Mouse (Mus musculus) MEL (cell line): ENCODE measurements at regions not wholly inside any gene's neighbourhood (a gene's known extent, or its start where the extent isn't known, plus 50 kb on each side); places are given as distances from the start of the nearest gene placed in this dataset.

Source experiments
- DNase-seq: peaks from one replicate; pipeline ENCODE4 v3.0.0; 2011; ENCODE audit warnings: low read depth, low spot score
- H3K27ac ChIP-seq: 2 replicates; pipeline ENCODE4 v1.5.1; 2012; ENCODE audit warnings: low read depth, mild to moderate bottlenecking, control low read depth, low read length, moderate library complexity; ENCODE audit not compliant: control insufficient read depth
- H3K27me3 ChIP-seq, 2 experiments: fragments of 150-350 bp in 1 of 2; sonication (generic) in 1 of 2; 2 replicates each; pipeline ENCODE4 v1.6.1; 2012; ENCODE audit warnings: low read length in 2 of 2, mild to moderate bottlenecking in 2 of 2, improper control_type of control experiment in 1 of 2, moderate library complexity in 1 of 2; ENCODE audit not compliant: insufficient read depth in 2 of 2, control insufficient read depth in 1 of 2
- H3K36me3 ChIP-seq, 2 experiments: 2 replicates each; pipeline ENCODE4 v1.6.1; 2012 to 2014; ENCODE audit warnings: low read length in 2 of 2, improper control_type of control experiment in 1 of 2, inconsistent platforms in 1 of 2, mild to moderate bottlenecking in 1 of 2; ENCODE audit not compliant: insufficient read depth in 2 of 2, control insufficient read depth in 1 of 2
- H3K4me1 ChIP-seq, 2 experiments: fragments of 150-350 bp in 1 of 2; sonication (generic) in 1 of 2; 2 replicates each; pipeline ENCODE4 v1.6.1; 2012; ENCODE audit warnings: low read length in 2 of 2, improper control_type of control experiment in 1 of 2, mild to moderate bottlenecking in 1 of 2; ENCODE audit not compliant: insufficient read depth in 2 of 2, control insufficient read depth in 1 of 2
- H3K4me3 ChIP-seq, 2 experiments: fragments of 150-350 bp in 1 of 2; sonication (generic) in 1 of 2; 2 replicates each; pipeline ENCODE4 v1.5.1; 2012; ENCODE audit warnings: low read depth in 2 of 2, low read length in 2 of 2, mild to moderate bottlenecking in 2 of 2, moderate library complexity in 2 of 2, control low read depth in 1 of 2, improper control_type of control experiment in 1 of 2; ENCODE audit not compliant: control insufficient read depth in 1 of 2, insufficient read depth in 1 of 2
- H3K79me2 ChIP-seq: 2 replicates; pipeline ENCODE4 v1.6.1; 2012; ENCODE audit warnings: mild to moderate bottlenecking, low read length, moderate library complexity; ENCODE audit not compliant: control insufficient read depth, poor library complexity, insufficient read depth
- H3K9ac ChIP-seq: 2 replicates; pipeline ENCODE4 v1.6.1; 2012; ENCODE audit warnings: low read depth, mild to moderate bottlenecking, control low read depth, low read length, moderate library complexity; ENCODE audit not compliant: control insufficient read depth, poor library complexity, severe bottlenecking
- H3K9me3 ChIP-seq: fragments of 150-350 bp; sonication (generic); replicated peaks from 2 replicates; pipeline ENCODE4 v1.6.1; 2012; ENCODE audit warnings: mild to moderate bottlenecking, low read length, improper control_type of control experiment, moderate library complexity; ENCODE audit not compliant: insufficient read depth
- E2F4 ChIP-seq: IDR thresholded peaks from 2 replicates; pipeline ENCODE4 v1.6.1; 2011; ENCODE audit warnings: low read depth, low read length, improper control_type of control experiment, borderline replicate concordance
- EP300 ChIP-seq, 2 experiments: IDR thresholded peaks; 2 replicates each; pipeline ENCODE4 v1.6.1; 2011; ENCODE audit warnings: improper control_type of control experiment in 2 of 2, low read length in 2 of 2, low read depth in 1 of 2, mild to moderate bottlenecking in 1 of 2
- GATA1 ChIP-seq: IDR thresholded peaks from 2 replicates; pipeline ENCODE4 v1.6.1; 2011; ENCODE audit warnings: low read depth, low read length, improper control_type of control experiment
- MAZ ChIP-seq: IDR thresholded peaks from 2 replicates; pipeline ENCODE4 v1.6.1; 2012; ENCODE audit warnings: low read depth, mild to moderate bottlenecking, inconsistent platforms, low read length, improper control_type of control experiment
- MYC ChIP-seq: IDR thresholded peaks from 2 replicates; pipeline ENCODE4 v1.6.1; 2011; ENCODE audit warnings: low read depth, mild to moderate bottlenecking, low read length, improper control_type of control experiment, moderate library complexity
- NELFE ChIP-seq: IDR thresholded peaks from 2 replicates; pipeline ENCODE4 v1.6.1; 2011; ENCODE audit warnings: low read depth, low read length, improper control_type of control experiment
- POLR2A ChIP-seq, 2 experiments: IDR thresholded peaks; 2 replicates each; pipeline ENCODE4 v1.6.1; 2011 to 2012; ENCODE audit warnings: low read length in 2 of 2, mild to moderate bottlenecking in 2 of 2, control low read depth in 1 of 2, improper control_type of control experiment in 1 of 2, low read depth in 1 of 2, moderate library complexity in 1 of 2; ENCODE audit not compliant: control insufficient read depth in 1 of 2, insufficient read depth in 1 of 2, poor library complexity in 1 of 2
- RCOR1 ChIP-seq: IDR thresholded peaks from 2 replicates; pipeline ENCODE4 v1.6.1; 2012; ENCODE audit warnings: low read depth, mild to moderate bottlenecking, inconsistent platforms, low read length, improper control_type of control experiment
- TAL1 ChIP-seq: IDR thresholded peaks from 2 replicates; pipeline ENCODE4 v1.6.1; 2012; ENCODE audit warnings: mild to moderate bottlenecking, inconsistent platforms, low read length, moderate library complexity, mixed read lengths
- ZNF384 ChIP-seq: IDR thresholded peaks from 2 replicates; pipeline ENCODE4 v1.6.1; 2012; ENCODE audit warnings: low read depth, mild to moderate bottlenecking, inconsistent platforms, low read length, improper control_type of control experiment

DNA sequence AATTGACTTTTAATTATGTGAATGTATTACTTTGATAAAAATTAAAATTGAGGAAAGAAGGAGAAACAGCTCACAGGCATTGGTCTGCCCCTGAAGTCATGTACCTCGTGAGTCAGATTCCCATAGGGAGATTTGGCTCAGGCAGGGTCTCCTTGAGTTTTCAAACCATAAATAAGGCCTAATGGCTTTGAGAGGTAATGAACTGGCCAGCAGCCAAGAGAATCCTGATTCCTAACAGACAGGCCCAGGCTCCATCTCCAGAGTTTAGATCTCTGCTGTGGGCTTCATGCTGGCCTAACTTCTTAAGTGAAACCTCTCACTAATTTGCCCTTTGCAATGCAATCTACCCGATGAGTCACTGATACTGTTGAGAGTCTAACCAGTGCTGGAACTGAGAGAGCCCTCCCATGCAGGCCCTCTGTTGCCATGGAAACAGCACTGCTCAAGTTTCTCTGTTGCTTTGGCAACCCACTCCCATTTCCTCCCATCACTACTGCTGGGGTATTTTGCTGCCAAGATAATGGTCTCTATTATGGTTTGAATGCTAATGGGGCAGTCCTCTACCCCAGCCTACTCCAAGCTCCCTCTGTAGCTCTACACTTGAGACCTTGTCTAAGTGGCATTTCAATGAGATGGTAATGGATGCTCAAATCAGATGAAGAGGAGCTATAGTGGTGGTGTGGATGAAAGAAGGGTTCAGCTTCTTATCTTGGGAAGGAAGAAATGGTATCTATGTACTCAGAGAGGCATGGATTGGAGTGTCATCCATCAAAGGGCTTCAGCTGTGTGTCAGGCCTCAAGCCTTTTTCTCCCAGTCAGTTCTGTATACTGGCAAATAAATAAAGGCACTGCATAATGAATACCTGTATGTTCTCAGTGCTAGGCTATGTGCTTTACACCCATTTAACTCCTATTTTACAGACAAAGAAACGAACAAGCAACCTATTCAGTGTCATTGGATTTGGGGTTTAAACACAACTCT is 190.5 kb downstream of the Abcc12 start:
- Histone ChIP-seq H3K9ac (no peak overlapping the region), H3K27ac (no peak overlapping the region), H3K79me2 (no peaks in the 10 kb centered on the region), H3K4me1 (no peaks in the 10 kb centered on the region), H3K36me3 (no peaks in the 10 kb centered on the region)
- no peak for TF ChIP-seq NELFE
- no peak for TF ChIP-seq POLR2A (IDR thresholded peaks at IDR 0.05; ENCODE audit: control insufficient read depth in 1 of 2, insufficient read depth in 1 of 2, low read depth in 1 of 2, low read length in 2 of 2, poor library complexity in 1 of 2)
- no peak for TF ChIP-seq MYC
- TF ChIP-seq TAL1: no peak
- TF ChIP-seq, all 39 proteins: peak for 0
- no peaks in the 10 kb centered on the region for H3K9me3 ChIP-seq
- H3K4me3 ChIP-seq: no peak overlapping the region
- H3K27me3 ChIP-seq: no peaks in the 10 kb centered on the region
- no peak for DNase-seq

DNA sequence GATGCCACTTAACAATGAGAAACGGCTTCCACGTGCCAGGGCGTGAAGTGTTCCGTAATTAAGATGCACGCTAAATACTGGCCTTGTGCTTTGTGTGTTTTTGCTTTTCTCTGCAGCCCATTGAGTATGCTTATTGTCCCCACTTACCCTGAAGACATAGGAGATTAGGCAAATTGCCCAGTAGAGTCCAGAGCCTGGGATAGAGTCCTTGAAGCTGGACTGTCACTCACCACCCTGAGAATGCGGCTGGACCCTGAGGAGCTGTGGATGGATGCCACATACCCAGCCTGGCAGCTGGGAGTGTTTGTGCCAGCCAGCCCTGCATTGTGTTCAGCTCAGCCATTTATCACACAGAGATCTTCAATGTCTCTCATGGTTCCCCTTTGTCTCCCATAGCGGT is 195.2 kb downstream of the Abcc12 start:
- DNase-seq: no peak
- H3K4me1 ChIP-seq: no peaks in the 10 kb centered on the region
- H3K9me3 ChIP-seq: no peaks in the 10 kb centered on the region
- H3K4me3 ChIP-seq: no peak overlapping the region
- no peaks in the 10 kb centered on the region for H3K36me3 ChIP-seq
- no peak overlapping the region for H3K9ac ChIP-seq
- no peaks in the 10 kb centered on the region for H3K27me3 ChIP-seq
- no peaks in the 10 kb centered on the region for H3K79me2 ChIP-seq
- H3K27ac ChIP-seq: no peak overlapping the region
- no peak for TF ChIP-seq E2F4

DNA sequence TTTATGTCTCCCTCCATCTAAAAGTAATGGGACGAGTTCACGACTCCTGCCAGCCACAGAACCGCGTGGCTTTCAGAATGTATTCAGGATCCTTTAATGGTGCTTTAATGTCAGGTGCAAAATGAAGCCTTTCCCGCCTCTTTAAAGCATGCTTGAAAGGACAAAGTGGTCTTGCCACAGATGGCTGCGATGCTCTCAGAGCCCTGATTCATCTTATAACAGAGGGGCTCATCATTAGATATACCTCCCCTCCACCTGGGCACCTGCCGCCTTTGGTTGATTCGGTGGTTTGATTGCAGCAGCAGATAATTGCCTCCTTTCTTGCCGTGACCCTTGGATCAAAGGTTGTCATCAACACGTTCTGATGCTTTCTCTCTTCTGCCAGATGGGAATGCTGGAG is 198.5 kb downstream of the Abcc12 start:
- Histone ChIP-seq H3K4me3 (no peak overlapping the region), H3K9ac (no peak overlapping the region), H3K27me3 (no peaks in the 10 kb centered on the region), H3K4me1 (no peaks in the 10 kb centered on the region), H3K9me3 (no peaks in the 10 kb centered on the region), H3K27ac (no peak overlapping the region), H3K79me2 (no peaks in the 10 kb centered on the region), H3K36me3 (no peaks in the 10 kb centered on the region)
- DNase-seq: no peak
- TF ChIP-seq RCOR1 (no peak), EP300 (IDR thresholded peaks at IDR 0.05; ENCODE audit: low read depth in 1 of 2, low read length in 2 of 2) (no peak), GATA1 (no peak), MAZ (no peak), ZNF384 (no peak)
